Mouse (Mus musculus): ENCODE results near the gene Tmem91.

- TF ChIP-seq POLR2A (IDR thresholded peaks at IDR 0.05; ENCODE audit: insufficient read depth, low read length) (no peak), CTCF (IDR thresholded peaks at IDR 0.05; ENCODE audit: low read depth, low read length) (no peak)
Measured at GRCm38 (mm10) chr7:25623857-25624370, 51.1 kb downstream of the Tmem91 start.
